Mouse (Mus musculus): ENCODE data around the gene Gm10721.
"Not testable (repeated sequence)": the region's sequence is repeated elsewhere in the genome, so short reads cannot be mapped to it uniquely, and the experiment has no call there.

Gm10721 gene

DNA sequence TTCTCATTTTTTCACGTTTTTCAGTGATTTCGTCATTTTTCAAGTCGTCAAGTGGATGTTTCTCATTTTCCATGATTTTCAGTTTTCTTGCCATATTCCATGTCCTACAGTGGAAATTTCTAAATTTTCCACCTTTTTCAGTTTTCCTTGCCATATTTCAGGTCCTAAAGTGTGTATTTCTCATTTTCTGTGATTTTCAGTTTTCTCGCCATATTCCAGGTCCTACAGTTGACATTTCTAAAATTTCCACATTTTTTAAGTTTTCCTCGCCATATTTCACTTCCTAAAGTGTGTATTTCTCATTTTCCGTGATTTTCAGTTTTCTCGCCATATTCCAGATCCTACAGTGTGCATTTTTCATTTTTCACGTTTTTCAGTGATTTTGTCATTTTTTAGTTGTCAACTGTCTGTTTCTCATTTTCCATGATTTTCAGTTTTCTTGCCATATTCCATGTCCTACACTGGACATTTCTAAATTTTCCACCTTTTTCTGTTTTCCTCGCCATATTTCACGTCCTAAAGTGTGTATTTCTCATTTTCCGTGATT lies at the start of gene Gm10721:
Gm10721 (plus strand) TSS at position 408 of the 547 bp plus-strand sequence.
- not testable (repeated sequence) for DNase-seq

GRCm38 (mm10) chr9:3000445-3000972 lies 12.4 kb upstream of the Gm10721 start, which contains the start of gene Gm10722:
TSS of gene Gm10722 (plus strand) at chr9:3000922.
- not testable (repeated sequence) for DNase-seq

- not testable (repeated sequence) for DNase-seq
Observed at GRCm38 (mm10) chr9:3001006-3001405, 11.9 kb upstream of the Gm10721 start.

- DNase-seq, result peak; percentile 24
Observed at GRCm38 (mm10) chr9:3001948-3002659, 10.8 kb upstream of the Gm10721 start.

- DNase-seq, result not testable (repeated sequence)
Observed at GRCm38 (mm10) chr9:3002794-3003396, 10.0 kb upstream of the Gm10721 start, which contains the start of gene Gm11168. TSS of gene Gm11168 (plus strand) at chr9:3003346.

GRCm38 (mm10) chr9:3006179-3006578 lies 6.8 kb upstream of the Gm10721 start:
- not testable (repeated sequence) for DNase-seq

GRCm38 (mm10) chr9:3006636-3007035 lies 6.3 kb upstream of the Gm10721 start:
- DNase-seq, result not testable (repeated sequence)

DNA sequence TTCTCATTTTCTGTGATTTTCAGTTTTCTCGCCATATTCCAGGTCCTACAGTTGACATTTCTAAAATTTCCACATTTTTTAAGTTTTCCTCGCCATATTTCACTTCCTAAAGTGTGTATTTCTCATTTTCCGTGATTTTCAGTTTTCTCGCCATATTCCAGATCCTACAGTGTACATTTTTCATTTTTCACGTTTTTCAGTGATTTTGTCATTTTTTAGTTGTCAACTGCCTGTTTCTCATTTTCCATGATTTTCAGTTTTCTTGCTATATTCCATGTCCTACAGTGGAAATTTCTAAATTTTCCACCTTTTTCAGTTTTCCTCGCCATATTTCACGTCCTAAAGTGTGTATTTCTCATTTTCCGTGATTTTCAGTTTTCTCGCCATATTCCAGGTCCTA lies 5.7 kb upstream of the Gm10721 start:
- not testable (repeated sequence) for DNase-seq

DNA sequence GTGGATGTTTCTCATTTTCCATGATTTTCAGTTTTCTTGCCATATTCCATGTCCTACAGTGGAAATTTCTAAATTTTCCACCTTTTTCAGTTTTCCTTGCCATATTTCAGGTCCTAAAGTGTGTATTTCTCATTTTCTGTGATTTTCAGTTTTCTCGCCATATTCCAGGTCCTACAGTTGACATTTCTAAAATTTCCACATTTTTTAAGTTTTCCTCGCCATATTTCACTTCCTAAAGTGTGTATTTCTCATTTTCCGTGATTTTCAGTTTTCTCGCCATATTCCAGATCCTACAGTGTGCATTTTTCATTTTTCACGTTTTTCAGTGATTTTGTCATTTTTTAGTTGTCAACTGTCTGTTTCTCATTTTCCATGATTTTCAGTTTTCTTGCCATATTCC lies 3.6 kb upstream of the Gm10721 start:
- not testable (repeated sequence) for DNase-seq

DNA sequence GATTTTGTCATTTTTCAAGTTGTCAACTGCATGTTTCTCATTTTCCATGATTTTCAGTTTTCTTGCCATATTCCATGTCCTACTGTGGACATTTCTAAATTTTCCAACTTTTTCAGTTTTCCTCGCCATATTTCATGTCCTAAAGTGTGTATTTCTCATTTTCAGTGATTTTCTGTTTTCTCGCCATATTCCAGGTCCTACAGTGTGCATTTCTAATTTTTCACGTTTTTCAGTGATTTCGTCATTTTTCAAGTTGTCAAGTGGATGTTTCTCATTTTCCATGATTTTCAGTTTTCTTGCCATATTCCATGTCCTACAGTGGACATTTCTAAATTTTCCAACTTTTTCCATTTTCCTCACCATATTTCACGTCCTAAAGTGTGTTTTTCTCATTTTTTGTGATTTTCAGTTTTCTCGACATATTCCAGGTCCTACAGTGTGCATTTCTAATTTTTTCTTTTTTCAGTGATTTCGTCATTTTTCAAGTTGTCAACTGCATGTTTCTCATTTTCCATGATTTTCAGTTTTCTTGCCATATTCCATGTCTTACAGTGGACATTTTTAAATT lies 802 bp upstream of the Gm10721 start:
- DNase-seq, result not testable (repeated sequence)

GRCm38 (mm10) chr9:3015354-3015753 lies 2.4 kb downstream of the Gm10721 start, which contains the start of gene Gm10720:
TSS of gene Gm10720 (plus strand) at chr9:3015654.
- not testable (repeated sequence) for DNase-seq

- not testable (repeated sequence) for DNase-seq
Observed at GRCm38 (mm10) chr9:3015896-3016295, 3.0 kb downstream of the Gm10721 start.

DNA sequence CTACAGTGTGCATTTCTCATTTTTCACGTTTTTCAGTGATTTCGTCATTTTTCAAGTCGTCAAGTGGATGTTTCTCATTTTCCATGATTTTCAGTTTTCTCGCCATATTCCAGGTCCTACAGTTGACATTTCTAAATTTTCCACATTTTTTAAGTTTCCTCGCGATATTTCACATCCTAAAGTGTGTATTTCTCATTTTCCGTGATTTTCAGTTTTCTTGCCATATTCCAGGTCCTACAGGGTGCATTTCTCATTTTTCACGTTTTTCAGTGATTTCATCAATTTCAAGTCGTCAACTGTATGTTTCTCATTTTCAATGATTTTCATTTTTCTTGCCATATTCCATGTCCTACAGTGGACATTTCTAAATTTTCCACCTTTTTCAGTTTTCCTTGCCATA lies 4.2 kb downstream of the Gm10721 start, which contains the start of gene Gm10719:
Gm10719 (plus strand) TSS at position 301 of the 400 bp plus-strand sequence.
- DNase-seq, result not testable (repeated sequence)

DNA sequence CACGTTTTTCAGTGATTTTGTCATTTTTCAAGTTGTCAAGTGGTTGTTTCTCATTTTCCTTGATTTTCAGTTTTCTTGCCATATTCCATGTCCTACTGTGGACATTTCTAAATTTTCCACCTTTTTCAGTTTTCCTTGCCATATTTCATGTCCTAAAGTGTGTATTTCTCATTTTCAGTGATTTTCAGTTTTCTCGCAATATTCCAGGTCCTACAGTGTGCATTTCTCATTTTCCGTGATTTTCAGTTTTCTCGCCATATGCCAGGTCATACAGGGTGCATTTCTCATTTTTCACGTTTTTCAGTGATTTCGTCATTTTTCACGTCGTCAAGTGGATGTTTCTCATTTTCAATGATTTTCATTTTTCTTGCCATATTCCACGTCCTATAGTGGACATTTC lies 6.0 kb downstream of the Gm10721 start:
- peak; percentile 23 for DNase-seq

GRCm38 (mm10) chr9:3019835-3020727 lies 7.1 kb downstream of the Gm10721 start:
- not testable (repeated sequence) for DNase-seq

- DNase-seq, result peak; percentile 1
Observed at GRCm38 (mm10) chr9:3022316-3023008, 9.5 kb downstream of the Gm10721 start.

- DNase-seq, result not testable (repeated sequence)
Observed at GRCm38 (mm10) chr9:3023312-3023984, 10.5 kb downstream of the Gm10721 start, which contains the start of gene Gm10718. TSS of gene Gm10718 (plus strand) at chr9:3023547.

- peak; percentile 1 for DNase-seq
Observed at GRCm38 (mm10) chr9:3023985-3024648, 11.2 kb downstream of the Gm10721 start.

GRCm38 (mm10) chr9:3024912-3025467 lies 12.1 kb downstream of the Gm10721 start, which contains the start of gene Gm10717:
TSS of gene Gm10717 (plus strand) at chr9:3025417.
- peak; percentile 2 for DNase-seq

DNA sequence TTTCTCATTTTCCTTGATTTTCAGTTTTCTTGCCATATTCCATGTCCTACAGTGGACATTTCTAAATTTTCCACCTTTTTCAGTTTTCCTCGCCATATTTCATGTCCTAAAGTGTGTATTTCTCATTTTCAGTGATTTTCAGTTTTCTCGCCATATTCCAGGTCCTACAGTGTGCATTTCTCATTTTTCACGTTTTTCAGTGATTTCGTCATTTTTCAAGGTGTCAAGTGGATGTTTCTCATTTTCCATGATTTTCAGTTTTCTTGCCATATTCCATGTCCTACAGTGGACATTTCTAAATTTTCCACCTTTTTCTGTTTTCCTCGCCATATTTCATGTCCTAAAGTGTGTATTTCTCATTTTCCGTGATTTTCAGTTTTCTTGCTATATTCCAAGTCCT lies 12.7 kb downstream of the Gm10721 start:
- DNase-seq, result peak; percentile 2
